Mouse (Mus musculus) T-cell, adult 2 months (primary cell): ENCODE measurements around the gene Rwdd2a.
"Not testable (repeated sequence)": the region's sequence is repeated elsewhere in the genome, so short reads cannot be mapped to it uniquely, and the experiment has no call there.

ENCODE experiments used
- DNase-seq: peaks from one replicate; pipeline ENCODE4 v3.0.0; 2022; ENCODE audit warnings: low spot score

Gene Rwdd2a

DNA sequence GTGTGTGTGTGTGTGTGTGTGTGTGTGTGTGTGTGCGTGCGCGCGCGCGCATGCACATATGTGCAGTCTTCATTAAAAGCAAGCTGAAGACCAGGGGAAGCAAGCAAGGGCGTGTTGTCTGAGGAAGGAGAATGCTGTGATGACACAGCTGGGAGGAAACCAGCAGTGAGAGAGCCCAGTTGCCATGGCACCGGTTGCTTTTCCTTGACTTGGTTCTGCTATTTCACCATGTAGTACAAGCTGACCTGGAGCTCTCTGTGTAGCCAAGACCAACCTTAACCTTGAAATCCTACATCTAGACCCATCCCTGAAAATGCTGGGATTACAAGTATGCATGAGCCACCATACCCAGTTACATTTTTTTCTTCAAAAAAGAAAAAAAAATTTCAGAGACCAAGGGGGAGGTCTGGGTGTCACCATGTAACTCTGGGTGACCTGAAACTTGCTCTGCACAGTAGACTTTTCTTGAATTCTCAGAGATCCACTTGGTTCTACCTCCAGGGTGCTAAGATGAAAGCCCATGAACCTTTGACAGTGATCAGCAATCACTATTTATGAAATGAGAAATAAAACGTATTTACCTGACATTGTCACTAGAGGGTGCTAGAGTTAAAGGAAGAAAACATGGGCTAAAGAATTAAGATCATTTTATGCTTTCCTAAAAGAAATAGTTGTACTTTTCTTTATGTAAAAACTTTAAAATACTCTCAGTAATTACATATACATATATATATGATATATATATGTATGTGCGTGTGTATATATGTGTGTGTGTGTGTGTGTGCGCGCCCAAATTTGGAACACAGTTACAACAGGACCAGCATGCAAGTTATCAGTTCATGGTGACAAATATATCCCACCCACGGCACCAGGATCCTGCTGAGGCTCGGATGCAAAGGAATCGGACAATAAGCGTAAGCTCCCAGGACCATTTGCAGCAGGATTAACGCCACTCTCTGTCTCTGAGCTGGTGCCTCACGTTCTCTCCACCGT, 21.2 kb downstream of the Rwdd2a start:
- DNase-seq: no peak

DNA sequence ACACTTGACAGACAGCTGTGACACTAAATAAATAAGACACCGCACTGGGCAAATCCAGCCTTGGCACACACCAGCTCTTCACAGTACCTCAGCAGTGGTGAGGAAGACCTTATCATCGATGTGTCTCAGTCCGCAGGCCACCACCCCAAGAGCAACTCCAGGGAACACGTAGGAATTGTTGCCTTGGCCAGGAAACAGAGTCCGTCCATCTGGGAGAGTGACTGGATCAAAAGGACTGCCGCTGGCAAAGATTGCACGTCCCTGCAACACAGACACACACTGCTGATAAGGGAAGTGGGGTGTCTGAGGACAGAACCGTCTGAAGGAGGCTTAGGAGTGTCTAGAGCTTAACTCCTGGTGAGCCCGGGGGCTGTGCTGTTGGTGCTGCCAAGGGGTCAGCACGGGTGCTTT, 22.6 kb downstream of the Rwdd2a start:
- not testable (repeated sequence) for DNase-seq

DNA sequence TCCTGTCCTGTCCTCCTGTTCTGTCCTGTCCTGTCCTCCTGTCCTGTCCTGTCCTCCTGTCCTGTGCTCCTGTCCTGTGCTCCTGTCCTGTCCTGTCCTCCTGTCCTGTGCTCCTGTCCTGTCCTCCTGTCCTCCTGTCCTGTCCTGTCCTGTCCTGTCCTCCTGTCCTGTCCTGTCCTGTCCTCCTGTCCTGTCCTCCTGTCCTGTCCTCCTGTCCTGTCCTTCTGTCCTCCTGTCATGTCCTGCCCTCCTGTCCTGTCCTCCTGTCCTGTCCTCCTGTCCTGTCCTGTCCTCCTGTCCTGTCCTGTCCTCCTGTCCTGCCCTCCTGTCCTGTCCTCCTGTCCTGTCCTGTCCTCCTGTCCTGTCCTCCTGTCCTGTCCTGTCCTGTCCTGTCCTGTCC, 25.2 kb downstream of the Rwdd2a start:
- not testable (repeated sequence) for DNase-seq

DNA sequence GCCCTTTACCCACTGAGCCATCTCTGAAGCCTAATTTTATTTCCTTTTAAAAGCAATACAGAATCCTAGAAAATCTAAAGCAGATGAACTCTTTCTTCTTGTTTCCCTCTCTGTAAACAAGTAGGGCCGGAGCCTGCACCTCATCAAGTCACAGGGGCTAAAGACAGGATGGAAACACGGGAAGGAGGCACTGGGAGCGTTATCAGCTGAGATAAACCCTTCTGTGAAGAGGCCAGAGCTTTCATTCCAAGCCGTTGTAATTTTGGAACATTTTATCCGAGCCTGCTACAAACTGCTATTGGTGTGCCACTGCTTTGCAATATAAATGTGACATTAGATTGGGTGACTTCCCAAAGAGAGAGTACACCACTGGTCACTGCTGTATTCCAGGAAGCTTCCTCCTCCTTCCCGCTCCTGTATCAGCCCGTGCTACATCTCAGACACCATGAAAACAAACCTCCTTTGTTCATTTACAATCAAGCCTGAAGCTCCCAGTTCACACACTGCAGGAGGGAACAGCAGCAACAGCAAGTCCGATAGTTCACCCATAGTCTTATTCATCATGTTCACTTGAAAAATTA, 28.0 kb downstream of the Rwdd2a start:
- DNase-seq: no peak

DNA sequence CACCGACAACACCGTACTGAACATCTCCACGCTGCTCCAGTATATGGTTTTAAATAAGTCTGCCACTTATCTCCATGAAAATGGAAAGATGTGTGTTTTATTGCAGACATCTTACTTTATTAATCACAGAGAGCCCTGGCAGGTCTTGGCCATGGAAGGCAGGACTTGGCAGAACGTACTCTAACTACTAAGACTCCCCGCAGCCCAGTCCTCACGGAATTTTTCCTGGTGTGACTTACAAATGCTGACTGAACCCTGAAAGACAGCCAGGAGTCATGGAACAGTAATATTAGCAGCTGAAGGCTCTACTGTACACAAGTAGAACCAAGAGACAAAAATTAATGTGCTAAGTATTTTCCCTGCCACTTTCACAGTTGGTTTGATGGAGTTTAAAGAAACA, 34.0 kb downstream of the Rwdd2a start:
- DNase-seq: no peak

DNA sequence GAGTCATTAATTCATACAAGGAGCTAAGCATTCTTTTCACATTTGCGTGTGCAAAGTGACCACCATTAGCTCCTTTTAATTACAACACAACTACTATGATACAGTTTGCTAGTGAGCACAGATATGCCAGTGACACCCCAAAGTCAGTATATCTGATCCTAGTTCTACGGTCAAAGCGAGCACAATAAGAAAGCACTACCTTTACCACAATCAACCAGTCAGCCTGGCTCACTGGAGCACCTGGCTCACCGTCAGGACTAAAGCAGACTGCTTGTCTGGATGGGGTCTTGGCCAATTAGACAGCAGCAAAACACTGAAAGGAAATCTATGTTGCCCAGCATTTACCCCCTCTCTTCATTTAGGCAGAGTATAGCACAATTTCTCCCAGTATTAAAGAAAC, 40.3 kb downstream of the Rwdd2a start:
- DNase-seq: no peak

DNA sequence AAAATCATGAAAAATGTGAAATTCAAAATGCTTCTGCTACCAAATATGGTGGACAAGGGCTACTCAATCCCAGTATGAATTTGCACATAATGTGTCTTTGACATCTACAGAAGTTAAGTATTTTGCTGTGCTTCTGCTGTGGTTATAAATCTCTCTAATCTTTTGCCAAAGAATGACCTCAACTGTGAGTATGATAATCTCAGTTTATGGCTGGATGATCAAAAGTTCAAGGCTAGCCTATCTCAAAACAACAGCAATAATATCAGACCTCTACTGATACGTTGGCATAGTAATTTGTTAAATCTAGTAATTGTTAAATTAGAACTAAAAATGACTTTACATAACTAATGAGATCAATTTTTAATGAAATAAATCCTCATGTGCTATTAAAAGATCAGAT, 44.0 kb downstream of the Rwdd2a start:
- DNase-seq: no peak

DNA sequence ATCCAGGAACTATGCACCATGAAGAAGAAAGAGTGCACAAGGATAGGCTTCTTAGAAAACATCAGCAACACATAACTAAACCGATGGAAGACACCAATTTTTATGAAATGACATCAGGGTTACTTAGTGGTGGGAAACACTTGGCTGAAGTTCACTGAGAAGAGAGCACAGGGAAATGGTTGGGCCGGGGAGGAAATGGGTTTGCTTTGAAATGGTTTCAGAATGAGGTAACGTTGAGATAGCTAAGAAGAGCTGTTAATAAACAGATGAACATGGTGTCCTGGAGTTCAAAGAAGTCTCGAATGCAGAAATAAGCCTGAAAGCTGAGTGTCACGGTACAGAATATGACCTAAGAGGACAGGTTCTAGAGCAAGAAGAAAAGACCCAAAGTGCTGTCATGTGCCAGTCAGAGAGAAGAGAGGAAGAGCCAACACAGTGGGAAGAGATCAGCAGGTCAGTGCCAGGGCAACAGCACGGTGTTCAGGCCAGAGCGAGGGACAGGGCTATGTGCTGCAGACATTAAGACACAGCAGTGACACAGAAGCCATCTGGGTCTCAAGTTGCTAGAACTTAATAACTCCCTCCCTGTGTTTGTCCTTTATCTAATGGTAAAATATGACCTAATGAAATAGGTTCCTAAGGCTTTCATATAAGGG, 46.2 kb downstream of the Rwdd2a start:
- peak; percentile 16 for DNase-seq

DNA sequence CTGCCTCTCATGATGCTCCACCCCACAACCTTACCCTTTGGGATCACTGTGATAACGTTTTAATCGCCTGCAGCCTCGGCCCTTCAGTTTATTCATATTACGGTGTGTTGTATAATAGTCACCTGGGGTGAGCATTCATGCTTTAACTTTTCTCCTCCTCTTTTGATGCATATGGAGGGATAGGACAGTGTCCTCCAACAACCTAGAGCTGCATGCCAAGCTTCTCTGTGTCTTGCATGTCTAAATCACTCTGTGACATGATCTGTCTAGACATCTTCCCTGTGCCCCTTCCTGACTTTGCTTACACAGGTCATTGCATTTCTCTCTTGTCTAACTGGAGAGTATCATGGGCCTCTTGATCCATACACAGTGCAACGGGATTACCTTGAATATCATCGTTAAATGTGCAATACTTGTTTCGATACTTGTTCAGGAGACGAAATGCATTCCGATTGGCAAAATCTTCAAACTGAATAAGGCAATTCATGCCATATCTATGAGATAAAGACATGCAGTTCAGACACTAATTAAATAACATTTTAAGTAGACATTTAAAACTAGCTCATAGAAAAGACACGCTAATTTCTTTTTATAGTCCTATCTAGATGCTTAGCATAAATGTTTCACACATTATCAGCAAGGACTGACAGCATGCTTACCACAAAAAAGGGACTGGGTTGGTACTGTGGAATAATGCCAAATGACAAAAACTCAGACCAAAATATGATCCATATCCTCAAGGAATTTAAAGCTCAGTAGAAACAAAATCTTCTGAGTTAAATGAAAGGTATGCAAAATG, 47.7 kb downstream of the Rwdd2a start:
- no peak for DNase-seq

DNA sequence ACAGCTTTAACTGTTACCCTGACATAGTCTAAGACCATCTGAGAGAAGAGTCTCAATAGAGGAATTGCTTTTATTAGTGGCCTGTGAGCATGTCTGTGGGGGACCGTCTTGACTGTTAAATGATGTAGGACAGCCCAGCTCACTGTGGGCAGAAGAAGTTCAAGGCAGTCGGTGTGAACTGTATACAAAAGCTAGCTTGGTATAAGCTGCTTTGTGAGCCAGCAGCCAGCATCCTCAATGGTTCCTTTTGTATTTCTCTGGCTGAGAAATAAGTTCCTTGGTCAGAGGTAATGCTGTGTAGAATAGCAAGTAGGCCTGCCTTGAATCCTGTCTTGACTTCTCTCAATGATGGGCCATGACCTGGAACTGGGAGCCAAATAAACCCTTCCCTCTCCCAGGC, 50.3 kb downstream of the Rwdd2a start:
- DNase-seq: no peak

DNA sequence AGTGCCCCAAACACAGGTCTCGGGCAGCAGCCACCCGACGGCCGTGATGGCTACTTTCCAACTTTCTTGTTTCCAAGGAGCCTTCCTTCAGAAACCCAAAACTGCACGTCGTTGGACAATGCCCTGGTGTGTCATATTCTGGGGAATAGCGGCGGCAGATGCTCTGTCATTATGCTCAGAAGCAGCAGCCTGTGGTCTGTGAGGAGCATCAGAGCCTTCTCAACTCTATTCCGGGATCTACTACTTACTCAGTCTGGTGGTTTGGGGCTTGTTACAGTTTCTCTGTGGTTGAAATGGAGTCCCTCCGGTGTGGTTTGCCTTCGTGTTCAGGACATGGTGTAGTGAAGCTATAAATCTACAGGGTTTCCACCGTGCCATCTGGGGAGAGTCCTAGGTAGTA, 52.2 kb downstream of the Rwdd2a start:
- peak; percentile 8 for DNase-seq
